Mouse (Mus musculus) adrenal gland, postnatal 10 days (tissue): ENCODE measurements around the gene Cp. TPM values are rescaled to one million over a fixed set of nuclear protein-coding genes. Genes with fewer than 3 reads are reported as not detected.
"Not testable (repeated sequence)": the region's sequence is repeated elsewhere in the genome, so short reads cannot be mapped to it uniquely, and the experiment has no call there.

ENCODE experiments used
- DNase-seq: peaks from one replicate; pipeline ENCODE4 v3.0.0; 2021; ENCODE audit warnings: mixed read lengths
- total RNA-seq, 2 experiments: library from RNA; stranded (reverse); gene quantifications; 2 replicates each; pipeline ENCODE4 v1.2.3; 2021

Gene Cp
- total RNA-seq, 2 experiments from 2014 or later = 107 to 225 TPM

- DNase-seq = no peak
Observed at GRCm38 (mm10) chr3:20005611-20006010, 48.8 kb downstream of the Cp start.

- DNase-seq = no peak
Observed at GRCm38 (mm10) chr3:20007275-20007674, 50.4 kb downstream of the Cp start.

DNA sequence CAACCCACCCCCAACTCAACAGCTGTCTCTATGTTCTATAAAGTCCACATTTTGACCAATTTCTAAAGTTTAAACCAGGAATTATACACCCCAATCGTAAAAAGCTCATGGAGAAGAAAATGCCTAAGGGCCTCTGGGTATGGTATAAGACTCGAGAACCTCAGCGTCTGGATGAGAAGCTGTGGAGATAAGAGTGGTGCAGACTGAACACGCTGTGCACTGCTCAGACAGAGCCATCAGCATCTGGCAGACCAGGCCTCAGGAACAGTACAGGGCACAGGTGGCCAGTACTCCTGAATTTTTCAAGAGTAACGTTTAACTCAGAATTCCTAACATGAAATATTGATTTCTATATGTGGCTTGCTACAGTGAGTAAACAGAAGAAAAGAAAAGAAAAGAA lies 50.9 kb downstream of the Cp start:
- no peak for DNase-seq

- no peak for DNase-seq
Observed at GRCm38 (mm10) chr3:20010464-20010863, 53.6 kb downstream of the Cp start.

DNA sequence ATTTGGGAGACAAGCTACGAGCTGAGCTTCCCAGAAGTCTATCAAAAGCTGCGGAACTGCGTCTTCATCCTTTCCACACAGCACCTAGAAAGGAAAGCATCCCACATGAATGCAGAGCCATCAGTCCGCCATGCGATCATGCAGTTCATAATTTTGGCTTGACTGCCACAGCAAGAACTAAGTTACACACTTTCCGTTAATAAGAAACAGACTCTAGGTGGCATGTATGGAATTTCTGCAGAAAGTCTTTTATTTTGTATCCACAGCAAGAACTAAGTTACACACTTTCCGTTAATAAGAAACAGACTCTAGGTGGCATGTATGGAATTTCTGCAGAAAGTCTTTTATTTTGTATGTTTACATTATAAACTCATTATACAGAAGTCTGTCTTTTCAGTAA lies 54.1 kb downstream of the Cp start:
- DNase-seq = not testable (repeated sequence)

DNA sequence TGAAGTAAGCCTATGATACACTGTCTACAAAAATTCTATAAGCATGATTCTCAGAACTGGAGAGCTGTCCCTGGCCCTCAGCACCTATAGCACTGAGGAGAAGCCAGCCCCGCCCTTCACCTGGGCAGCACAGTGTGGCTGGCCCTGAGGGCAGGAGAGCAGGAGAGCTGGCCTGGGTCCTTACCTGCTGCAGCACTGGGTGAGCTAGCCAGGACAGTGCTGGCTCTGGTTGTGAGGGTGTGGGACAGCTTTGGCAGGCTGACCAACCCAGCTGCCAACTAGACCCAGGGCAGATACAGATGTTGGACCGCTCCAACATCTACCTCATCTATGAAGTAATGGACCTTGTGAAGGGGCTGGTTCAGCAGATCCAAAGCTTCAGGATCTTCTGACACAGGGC lies 57.6 kb downstream of the Cp start:
- DNase-seq = peak; percentile 19

DNA sequence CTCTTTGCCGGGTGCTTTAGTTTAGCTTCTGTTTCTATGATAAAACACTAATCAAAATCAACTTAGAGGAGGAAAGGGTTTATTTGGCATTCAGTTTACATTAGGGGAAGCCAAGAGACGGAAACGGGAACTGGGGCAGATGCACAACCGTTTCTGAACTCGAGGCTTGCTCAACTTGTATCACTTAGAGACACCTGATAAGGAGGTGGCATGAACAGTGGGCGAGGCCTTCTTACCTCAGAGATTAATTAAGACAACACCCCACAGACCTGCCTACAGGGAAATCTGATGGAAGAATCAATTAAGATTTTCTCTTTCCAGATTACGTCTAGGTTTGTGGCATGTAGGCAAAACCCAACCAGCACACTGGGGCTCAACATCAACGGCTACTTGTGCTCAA lies 61.2 kb downstream of the Cp start:
- no peak for DNase-seq

DNA sequence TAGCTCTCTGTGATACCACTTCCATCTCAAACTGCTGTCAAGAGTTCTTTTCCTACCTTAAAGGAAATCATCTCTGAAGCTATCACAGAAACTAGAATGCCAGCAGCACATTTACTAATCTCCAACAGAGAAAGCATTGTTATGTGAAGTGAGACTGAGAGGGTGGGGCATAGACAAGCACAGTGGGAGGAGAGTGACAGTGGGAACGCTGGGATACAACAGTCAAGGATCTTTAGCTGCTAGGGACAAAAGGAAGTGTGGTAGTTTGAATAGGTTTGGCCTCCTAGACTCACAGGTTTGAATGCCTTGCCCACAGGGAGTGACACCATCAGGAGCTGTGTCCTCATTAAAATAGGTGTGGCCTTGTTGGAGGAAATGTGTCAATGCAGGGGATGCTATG lies 67.0 kb downstream of the Cp start:
- no peak for DNase-seq

- no peak for DNase-seq
Observed at GRCm38 (mm10) chr3:20026481-20026880, 69.6 kb downstream of the Cp start.

- no peak for DNase-seq
Observed at GRCm38 (mm10) chr3:20026996-20027689, 70.3 kb downstream of the Cp start.

DNA sequence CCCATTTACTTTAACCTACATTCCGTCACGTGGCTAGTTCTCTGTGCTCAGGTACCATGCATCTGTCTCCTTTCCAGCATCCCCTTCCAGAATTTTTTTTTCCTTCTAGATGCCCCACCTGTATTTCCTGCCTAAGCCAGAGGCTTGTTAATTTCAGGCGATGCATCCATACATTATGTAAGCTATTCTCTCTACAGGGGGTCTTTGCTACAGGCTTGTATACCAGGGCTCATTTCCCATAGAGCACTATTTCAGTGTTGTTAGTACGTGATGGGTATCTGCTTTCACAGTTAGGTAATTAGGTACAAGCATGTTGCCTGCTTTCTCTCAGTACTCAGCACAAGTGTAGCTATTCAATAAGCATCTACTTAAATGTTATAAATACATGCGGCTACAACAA lies 70.9 kb downstream of the Cp start:
- no peak for DNase-seq

DNA sequence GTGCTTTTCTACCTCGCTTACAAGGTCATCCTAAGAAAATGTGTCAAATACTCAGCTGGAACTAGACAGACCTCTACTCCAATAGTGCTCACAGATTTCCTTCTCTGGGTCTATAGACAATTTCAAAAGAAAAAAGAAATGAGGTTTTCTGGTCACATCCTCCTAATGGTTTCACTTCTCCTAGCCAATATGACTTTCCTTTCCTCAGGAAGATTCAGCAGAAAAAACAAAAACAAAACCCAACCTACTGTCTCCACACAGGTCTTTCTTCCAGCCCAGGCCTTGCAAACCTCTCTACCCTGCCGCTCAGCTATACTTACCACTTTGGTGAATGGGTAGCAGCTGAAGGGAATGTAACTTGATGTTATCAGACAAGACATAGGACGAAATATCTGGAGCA lies 71.8 kb downstream of the Cp start:
- DNase-seq = no peak

DNA sequence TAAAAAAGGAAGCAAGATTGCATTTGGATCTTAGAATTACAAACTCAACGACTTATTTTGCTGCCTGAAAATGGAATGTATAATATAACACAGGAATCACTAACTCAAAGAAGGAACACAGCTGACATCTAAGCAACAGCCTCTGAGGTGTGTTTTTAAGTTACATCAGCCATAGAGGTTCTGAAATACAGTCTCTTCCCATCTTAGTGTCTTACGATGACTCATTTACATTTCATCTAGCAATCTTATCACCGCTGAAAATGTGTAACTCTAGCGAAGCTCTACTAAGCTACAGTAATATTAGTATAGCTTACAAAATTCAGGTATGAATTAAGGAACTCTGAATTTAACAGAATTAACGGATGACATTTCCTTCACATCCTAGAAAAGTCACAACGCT lies 74.0 kb downstream of the Cp start:
- DNase-seq = no peak

- DNase-seq = no peak
Observed at GRCm38 (mm10) chr3:20033761-20034718, 77.2 kb downstream of the Cp start.

- DNase-seq = peak; percentile 91
Observed at GRCm38 (mm10) chr3:20034719-20035404, 78.0 kb downstream of the Cp start, which contains the start of gene Hps3. Hps3 (minus strand) TSS chr3:20035315.

GRCm38 (mm10) chr3:20036069-20036468 lies 79.2 kb downstream of the Cp start:
- no peak for DNase-seq

GRCm38 (mm10) chr3:20041461-20041860 lies 84.6 kb downstream of the Cp start:
- DNase-seq = not testable (repeated sequence)

- DNase-seq = not testable (repeated sequence)
Observed at GRCm38 (mm10) chr3:20044736-20045135, 87.9 kb downstream of the Cp start.

- peak; percentile 95 for DNase-seq
Observed at GRCm38 (mm10) chr3:20057306-20058196, 100.7 kb downstream of the Cp start, which contains the start of gene Hltf. Hltf (plus strand) TSS chr3:20057811.

GRCm38 (mm10) chr3:20058197-20058541 lies 101.3 kb downstream of the Cp start:
- no peak for DNase-seq
